Mouse (Mus musculus) neural tube, embryonic 13.5 days (tissue): Measurements from ENCODE around the gene Tssk3. TPM values are rescaled to one million over a fixed set of nuclear protein-coding genes. Genes with fewer than 3 reads are reported as not detected.
"Not testable (repeated sequence)": the region's sequence is repeated elsewhere in the genome, so short reads cannot be mapped to it uniquely, and the experiment has no call there.

Experiments
- ATAC-seq: fragments of 200-750 bp; cut with Nextera tagmentation; 2 replicates; pipeline ENCODE4 v1.8.0; 2017; ENCODE audit warnings: low read depth, mild to moderate bottlenecking, moderate TSS enrichment, moderate library complexity
- H3K27ac ChIP-seq: fragments of 300-500 bp; sonication (generic); replicated peaks from 2 replicates; pipeline ENCODE4 v1.5.1; 2015; ENCODE audit warnings: moderate library complexity, mild to moderate bottlenecking, inconsistent platforms
- H3K27me3 ChIP-seq: fragments of 300-500 bp; sonication (generic); 2 replicates; pipeline ENCODE4 v1.6.1; 2015; ENCODE audit warnings: mild to moderate bottlenecking, inconsistent platforms
- H3K36me3 ChIP-seq: fragments of 300-500 bp; sonication (generic); 2 replicates; pipeline ENCODE4 v1.6.1; 2015; ENCODE audit warnings: mild to moderate bottlenecking, inconsistent platforms
- H3K4me1 ChIP-seq: fragments of 300-500 bp; sonication (generic); replicated peaks from 2 replicates; pipeline ENCODE4 v1.6.1; 2015; ENCODE audit warnings: inconsistent platforms
- H3K4me2 ChIP-seq: fragments of 300-500 bp; sonication (generic); 2 replicates; pipeline ENCODE4 v1.6.1; 2015; ENCODE audit warnings: inconsistent platforms, mild to moderate bottlenecking, moderate library complexity
- H3K4me3 ChIP-seq: fragments of 300-500 bp; sonication (generic); 2 replicates; pipeline ENCODE4 v1.5.1; 2015; ENCODE audit warnings: mild to moderate bottlenecking, inconsistent platforms
- H3K9ac ChIP-seq: fragments of 300-500 bp; sonication (generic); 2 replicates; pipeline ENCODE4 v1.6.1; 2015; ENCODE audit warnings: moderate library complexity, mild to moderate bottlenecking, inconsistent platforms
- H3K9me3 ChIP-seq: fragments of 300-500 bp; sonication (generic); 2 replicates; pipeline ENCODE4 v1.6.1; 2016; ENCODE audit warnings: inconsistent platforms
- WGBS: fragments of 180-500 bp; shearing (Covaris S2); methylation state at CpG from one replicate; pipeline ENCODE4 v1.1.7; 2015; 5-methylcytosine and 5-hydroxymethylcytosine counted together
- polyA plus RNA-seq: library from polyadenylated mRNA; unstranded; fragments of >200 nt; fragmentation: Nextera tagmentation; extraction: Ambion mirVana; gene quantifications from 2 replicates; pipeline ENCODE4 v1.2.1, GENCODE M21; 2015

Gene Tssk3
- polyA plus RNA-seq, 1 experiment from 2014 or later = not detected

DNA sequence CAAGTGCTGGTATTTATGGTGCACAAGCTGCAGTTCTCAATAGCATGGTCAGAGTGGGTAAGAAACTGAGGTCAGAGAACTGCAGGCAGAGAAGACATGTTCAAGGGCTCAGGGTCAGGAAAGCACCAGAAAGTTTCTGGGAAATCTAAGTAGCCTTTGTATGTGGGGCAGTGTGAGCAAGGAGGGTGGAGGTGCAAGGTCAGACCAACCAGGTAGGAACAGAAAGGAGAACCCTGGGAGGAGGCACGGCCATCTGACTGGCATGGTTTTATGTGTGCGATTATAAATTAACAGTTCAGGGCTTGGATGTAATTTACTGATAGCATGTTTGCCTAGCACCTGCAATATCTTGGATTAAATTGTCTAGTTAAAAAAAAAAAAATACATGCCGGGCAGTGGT is 31.1 kb downstream of the Tssk3 start:
- no peak overlapping the region for H3K4me2 ChIP-seq
- no peak for ATAC-seq
- WGBS = 94% methylated on average over 3 of the region's 3 CpGs

DNA sequence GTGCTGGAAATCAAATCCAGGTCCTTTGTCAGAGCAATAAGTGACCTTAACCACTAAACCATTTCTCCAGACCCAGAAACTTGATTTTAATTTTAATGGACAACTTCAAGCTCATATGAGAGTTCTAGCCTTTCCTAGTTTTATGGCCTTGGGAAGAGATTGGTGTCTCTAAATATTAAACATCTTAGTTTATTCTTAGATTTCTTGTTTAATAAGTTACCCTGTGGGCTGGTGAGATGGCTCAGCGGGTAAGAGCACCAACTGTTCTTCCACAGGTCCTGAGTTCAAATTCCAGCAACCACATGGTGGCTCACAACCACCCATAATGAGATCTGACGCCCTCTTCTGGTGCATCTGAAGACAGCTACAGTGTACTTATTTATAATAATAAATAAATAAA is 33.5 kb downstream of the Tssk3 start:
- not testable (repeated sequence) for ATAC-seq, H3K27ac ChIP-seq, H3K9me3 ChIP-seq, H3K4me2 ChIP-seq, H3K9ac ChIP-seq, H3K27me3 ChIP-seq, H3K4me3 ChIP-seq, H3K36me3 ChIP-seq, H3K4me1 ChIP-seq
- WGBS = 73% methylated on average over 2 of the region's 2 CpGs

More for the DNA sequence above, 31.1 kb downstream of the Tssk3 start:
- H3K27me3 ChIP-seq = no peaks in the 10 kb centered on the region
- no peak overlapping the region for H3K9ac ChIP-seq
- H3K9me3 ChIP-seq = no peaks in the 10 kb centered on the region
- H3K4me1 ChIP-seq = peaks cover 20% of the 10 kb centered on the region
- peaks cover 16% of the 10 kb centered on the region for H3K36me3 ChIP-seq
- no peak overlapping the region for H3K4me3 ChIP-seq
- H3K27ac ChIP-seq = no peak overlapping the region

DNA sequence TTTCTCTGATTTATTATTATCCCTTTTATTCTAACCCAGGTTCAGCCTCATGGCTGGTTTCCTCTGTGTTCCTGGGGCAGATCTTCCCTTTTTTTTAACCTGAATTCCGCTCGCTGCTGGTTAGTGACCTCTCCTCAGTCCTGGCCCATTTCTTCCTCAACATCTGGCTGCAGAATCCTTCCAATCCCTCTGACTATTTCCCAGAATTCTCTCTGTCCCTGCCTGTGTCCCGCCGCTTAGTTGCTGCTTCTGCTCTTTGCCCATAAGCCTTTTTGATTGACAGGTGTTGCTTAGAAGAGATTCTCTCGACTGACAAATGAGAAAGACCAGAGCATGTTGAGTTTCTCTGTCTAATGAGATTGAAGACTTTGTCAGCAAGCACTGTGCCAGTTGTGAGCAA is 34.7 kb downstream of the Tssk3 start:
- H3K4me3 ChIP-seq = no peak overlapping the region
- WGBS = 65% methylated on average over 5 of the region's 5 CpGs
- H3K27ac ChIP-seq = no peak overlapping the region
- H3K36me3 ChIP-seq = no peaks in the 10 kb centered on the region
- no peak overlapping the region for H3K9ac ChIP-seq
- H3K4me2 ChIP-seq = no peak overlapping the region
- H3K9me3 ChIP-seq = no peaks in the 10 kb centered on the region
- ATAC-seq = no peak
- 0 out of 2 replicates have a peak, but pooled peaks cover 4% of the 10 kb centered on the region for H3K4me1 ChIP-seq
- H3K27me3 ChIP-seq = no peaks in the 10 kb centered on the region

DNA sequence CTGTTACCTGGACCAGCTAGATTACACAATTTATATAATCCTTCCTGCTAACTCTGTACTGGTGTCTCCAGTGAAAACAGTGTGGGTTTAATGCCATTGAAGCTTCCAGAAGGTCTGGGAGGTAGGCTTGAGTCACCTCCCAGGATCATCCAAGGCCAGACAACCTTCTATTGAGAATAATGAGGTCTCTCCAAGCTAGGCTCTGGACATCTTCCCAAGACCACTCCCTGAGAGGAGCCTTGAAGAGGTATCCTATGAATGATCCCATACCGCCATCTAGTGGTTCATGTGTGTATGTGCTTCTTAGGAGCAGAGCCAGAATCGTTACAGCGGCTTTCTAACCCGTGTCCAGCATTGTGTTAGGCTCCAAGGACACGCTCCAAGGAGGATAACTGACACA is 35.6 kb downstream of the Tssk3 start:
- peak; percentile 79 for ATAC-seq
- Histone ChIP-seq H3K27me3 (no peaks in the 10 kb centered on the region), H3K9me3 (no peaks in the 10 kb centered on the region), H3K27ac (no peak overlapping the region), H3K4me2 (no peak overlapping the region), H3K9ac (no peak overlapping the region), H3K4me1 (no peaks in the 10 kb centered on the region), H3K36me3 (no peaks in the 10 kb centered on the region), H3K4me3 (no peak overlapping the region)
- under 1% methylated on average over 5 of the region's 5 CpGs for WGBS

DNA sequence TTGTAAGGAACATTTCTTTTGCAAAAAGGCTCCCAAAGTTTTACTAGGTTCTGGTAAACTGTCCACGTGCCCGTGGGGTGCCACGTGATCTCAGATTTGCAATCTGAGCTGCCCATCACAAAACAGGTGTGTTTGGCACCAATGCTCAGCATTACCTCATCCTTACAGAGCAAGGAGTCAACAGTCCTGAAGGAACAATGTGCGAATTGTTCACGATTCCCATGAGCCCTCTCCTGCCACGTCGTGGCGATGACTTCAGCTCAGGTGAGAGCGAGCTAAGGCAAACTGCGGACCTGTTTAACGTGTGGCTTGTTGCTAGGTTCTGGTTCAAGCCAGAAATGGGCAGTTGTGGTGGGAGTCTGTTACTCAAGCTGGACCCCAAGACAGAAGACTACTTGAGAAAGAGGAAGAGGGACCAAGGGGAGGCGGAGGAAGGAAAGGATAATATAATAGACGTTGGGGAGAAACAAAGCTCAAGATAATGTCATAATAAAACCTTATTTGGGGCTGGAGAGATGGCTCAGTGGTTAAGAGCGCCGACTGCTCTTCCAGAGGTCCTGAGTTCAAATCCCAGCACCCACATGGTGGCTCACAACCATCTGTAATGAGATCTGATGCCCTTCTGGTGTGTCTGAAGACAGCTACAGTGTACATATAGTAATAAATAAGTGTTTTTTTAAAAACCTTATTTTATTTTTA is 39.2 kb downstream of the Tssk3 start:
- no peak for ATAC-seq
- Histone ChIP-seq H3K9ac (no peak overlapping the region), H3K36me3 (no peaks in the 10 kb centered on the region), H3K27me3 (no peaks in the 10 kb centered on the region), H3K4me3 (no peak overlapping the region), H3K27ac (no peak overlapping the region), H3K9me3 (no peaks in the 10 kb centered on the region), H3K4me1 (no peaks in the 10 kb centered on the region), H3K4me2 (no peak overlapping the region)
- 87% methylated on average over 15 of the region's 15 CpGs for WGBS

DNA sequence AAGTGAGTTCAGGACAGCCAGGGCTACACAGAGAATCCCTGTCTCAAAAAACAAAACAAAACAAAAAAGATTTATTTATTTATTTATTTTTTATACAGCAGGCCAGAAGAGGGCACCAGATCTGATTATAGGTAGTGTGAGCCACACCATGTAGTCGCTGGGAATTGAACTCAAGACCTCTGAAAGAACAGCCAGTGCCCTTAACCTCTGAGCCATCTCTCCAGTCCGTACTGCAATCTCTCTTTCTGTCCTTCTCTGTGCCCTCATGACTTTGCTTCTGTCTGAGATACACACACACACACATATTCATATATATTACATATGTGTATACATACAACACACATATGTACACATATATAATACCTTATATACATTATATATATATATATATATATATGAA is 40.0 kb downstream of the Tssk3 start:
- Histone ChIP-seq H3K4me1 (no peaks in the 10 kb centered on the region), H3K27me3 (no peaks in the 10 kb centered on the region), H3K4me2 (no peak overlapping the region), H3K4me3 (no peak overlapping the region), H3K9me3 (no peaks in the 10 kb centered on the region), H3K9ac (no peak overlapping the region), H3K27ac (no peak overlapping the region), H3K36me3 (no peaks in the 10 kb centered on the region)
- ATAC-seq = no peak
- WGBS = 74% methylated on average over 2 of the region's 2 CpGs

DNA sequence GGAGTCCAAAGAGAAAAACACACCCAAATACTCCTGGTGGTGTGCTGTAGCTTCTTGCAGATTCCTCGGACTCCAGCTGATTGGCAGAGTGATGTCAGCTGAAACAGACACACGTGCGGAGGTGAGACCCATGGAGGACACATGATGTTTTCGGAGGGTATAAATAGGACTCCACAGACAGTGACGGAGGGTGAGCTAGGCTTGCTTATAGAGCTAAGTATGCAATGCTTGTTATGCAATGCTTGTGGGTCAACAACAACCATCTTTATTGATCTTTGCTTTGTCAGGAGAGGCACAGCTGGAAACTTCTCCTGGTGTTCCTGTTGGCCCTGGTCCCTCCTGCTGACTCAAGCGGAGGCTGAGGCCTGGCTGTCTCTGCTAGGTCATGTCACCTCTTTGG is 42.1 kb downstream of the Tssk3 start:
- Histone ChIP-seq H3K27me3 (no peaks in the 10 kb centered on the region), H3K9me3 (no peaks in the 10 kb centered on the region), H3K4me3 (no peak overlapping the region), H3K27ac (no peak overlapping the region), H3K4me2 (no peak overlapping the region), H3K36me3 (no peaks in the 10 kb centered on the region), H3K4me1 (no peaks in the 10 kb centered on the region), H3K9ac (no peak overlapping the region)
- no peak for ATAC-seq
- WGBS = 85% methylated on average over 6 of the region's 6 CpGs

DNA sequence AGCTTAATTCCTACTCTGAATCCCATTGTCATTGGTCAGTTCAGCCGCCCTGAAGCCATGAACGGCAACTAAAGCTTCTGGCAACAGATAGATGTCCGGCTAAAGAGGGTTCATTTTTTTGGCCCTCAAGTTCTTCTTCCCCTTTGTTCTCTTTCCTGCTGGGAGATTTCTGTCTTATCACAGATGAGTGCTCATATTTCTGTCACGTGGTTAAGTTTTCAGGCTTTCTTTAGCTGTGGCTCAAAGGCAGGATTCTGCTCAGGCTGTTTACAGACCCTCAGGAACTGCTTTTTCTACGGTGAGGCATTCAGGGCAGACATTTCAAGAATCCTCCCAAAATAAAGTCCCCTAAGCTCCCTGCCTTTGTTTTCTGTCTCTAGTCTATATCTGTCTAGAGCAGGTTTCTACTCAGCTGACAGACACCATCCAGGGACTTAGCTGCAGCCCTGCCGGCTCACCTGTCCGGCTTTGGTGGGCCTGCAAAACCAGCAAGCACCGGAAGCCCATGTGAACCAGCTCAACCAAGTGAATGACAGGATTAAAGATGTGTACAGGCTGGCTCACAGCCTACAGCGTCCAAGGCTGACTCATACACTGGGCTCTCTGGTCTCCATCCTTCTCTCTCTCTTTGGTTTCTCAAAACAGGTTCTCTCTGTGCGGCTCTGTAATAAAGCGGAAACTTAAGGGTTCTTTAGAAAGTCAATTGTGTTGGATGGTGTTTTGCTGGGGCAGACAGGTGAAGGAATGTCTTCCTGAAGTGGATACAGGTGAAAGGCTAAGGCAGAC is 42.9 kb downstream of the Tssk3 start:
- no peaks in the 10 kb centered on the region for H3K36me3 ChIP-seq
- H3K4me3 ChIP-seq = no peak overlapping the region
- peaks cover 4% of the 10 kb centered on the region for H3K27me3 ChIP-seq
- H3K4me1 ChIP-seq = no peaks in the 10 kb centered on the region
- no peak overlapping the region for H3K27ac ChIP-seq
- H3K9ac ChIP-seq = no peak overlapping the region
- no peak overlapping the region for H3K4me2 ChIP-seq
- ATAC-seq = no peak
- H3K9me3 ChIP-seq = no peaks in the 10 kb centered on the region
- WGBS = 87% methylated on average over 11 of the region's 11 CpGs

DNA sequence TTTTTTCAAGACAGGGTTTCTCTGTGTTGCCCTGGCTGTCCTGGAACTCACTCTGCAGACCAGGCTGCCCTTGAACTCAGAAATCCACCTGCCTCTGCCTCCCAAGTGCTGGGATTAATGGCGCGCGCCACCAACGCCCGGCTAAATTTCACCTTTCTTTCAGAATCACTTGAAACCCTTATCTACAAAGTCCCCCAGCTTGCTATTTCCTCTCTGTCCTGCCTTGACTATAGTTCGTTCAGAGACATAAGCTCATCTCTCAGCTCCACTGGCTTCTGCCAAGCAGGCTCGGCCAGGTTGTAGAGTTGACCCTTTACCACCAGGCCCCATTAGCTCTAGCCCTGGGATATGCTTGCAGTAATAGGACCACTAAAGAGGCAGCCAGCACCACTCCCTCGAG is 43.5 kb downstream of the Tssk3 start:
- H3K4me1 ChIP-seq = no peaks in the 10 kb centered on the region
- WGBS = 87% methylated on average over 8 of the region's 8 CpGs
- H3K9me3 ChIP-seq = no peaks in the 10 kb centered on the region
- H3K4me2 ChIP-seq = no peak overlapping the region
- H3K36me3 ChIP-seq = no peaks in the 10 kb centered on the region
- no peak overlapping the region for H3K4me3 ChIP-seq
- no peak overlapping the region for H3K27ac ChIP-seq
- peaks cover 11% of the 10 kb centered on the region for H3K27me3 ChIP-seq
- no peak overlapping the region for H3K9ac ChIP-seq
- ATAC-seq = no peak

DNA sequence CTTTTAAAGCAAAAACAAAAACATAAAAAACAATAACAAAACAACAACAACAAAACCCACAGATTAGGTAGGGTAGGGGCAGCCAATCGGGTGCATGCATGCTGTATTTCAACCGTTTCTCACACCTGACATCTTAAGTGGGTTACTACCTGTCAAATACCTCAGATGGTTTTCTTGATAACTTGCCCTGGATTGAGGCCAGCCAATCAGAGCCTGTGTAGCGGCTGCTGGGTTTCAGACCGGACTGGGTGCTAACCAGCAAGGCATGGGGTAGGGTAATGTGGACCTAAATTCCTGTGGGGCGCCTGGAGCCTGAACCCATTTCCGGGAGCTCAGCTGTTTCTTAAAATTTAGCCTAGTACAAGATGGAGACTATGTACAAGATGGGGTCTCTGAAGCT is 49.7 kb downstream of the Tssk3 start:
- H3K4me2 ChIP-seq = peak overlapping the region; percentile 71
- H3K9ac ChIP-seq = no peak overlapping the region
- H3K4me1 ChIP-seq = peaks cover 12% of the 10 kb centered on the region; the same call in 1 of the 2 replicates
- WGBS = 32% methylated on average over 6 of the region's 6 CpGs
- peak; percentile 37; the same call in 1 of the 2 replicates for ATAC-seq
- H3K27me3 ChIP-seq = peaks cover 43% of the 10 kb centered on the region
- no peaks in the 10 kb centered on the region for H3K36me3 ChIP-seq
- H3K9me3 ChIP-seq = no peaks in the 10 kb centered on the region
- no peak overlapping the region for H3K4me3 ChIP-seq
- H3K27ac ChIP-seq = no peak overlapping the region

DNA sequence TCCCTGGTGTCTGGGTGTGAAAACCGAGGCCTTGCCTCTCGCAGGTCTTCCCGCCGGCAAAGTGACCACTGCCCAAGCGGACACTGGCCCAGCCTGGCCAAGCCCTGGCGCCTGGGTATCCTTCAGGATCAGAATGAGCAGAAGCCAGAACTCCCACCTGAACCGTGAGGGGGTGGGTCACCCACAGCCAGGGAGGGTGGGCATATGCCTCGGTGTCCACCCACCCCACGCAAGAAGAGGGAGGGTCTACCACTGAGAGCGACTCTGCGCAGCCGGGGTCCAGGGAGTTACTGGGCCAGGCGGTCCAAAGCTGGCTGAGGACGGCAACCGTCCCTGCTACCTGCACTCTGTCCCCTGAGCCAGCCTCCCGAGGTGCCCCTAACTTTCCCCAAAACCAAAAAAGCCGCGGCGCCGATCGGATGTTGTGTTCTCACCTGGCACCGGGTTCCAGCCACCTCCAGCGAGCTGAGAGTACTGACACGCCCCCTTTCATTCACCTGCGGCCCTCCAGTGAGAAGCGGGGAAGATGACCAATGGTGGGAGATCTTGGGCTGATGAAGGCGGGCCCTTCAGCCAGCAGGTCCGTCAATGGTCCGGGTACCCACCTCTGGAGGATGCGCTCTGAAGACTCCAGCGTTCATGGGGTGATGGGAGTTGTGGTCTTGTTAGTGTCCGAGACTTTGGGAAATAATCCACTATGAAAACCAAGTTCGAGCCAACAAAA is 50.3 kb downstream of the Tssk3 start, which contains the start of gene Zbtb8b:
TSS of gene Zbtb8b (minus strand) at position 514 of the 724 bp plus-strand sequence.
- Histone ChIP-seq H3K36me3 (no peaks in the 10 kb centered on the region), H3K4me3 (peak within 1 kb of the TSS; percentile 58), H3K9me3 (no peaks in the 10 kb centered on the region), H3K9ac (peak within 1 kb of the TSS; percentile 75), H3K27me3 (peaks cover 43% of the 10 kb centered on the region), H3K27ac (no peak within 1 kb of the TSS), H3K4me1 (peaks cover 12% of the 10 kb centered on the region; the same call in 1 of the 2 replicates), H3K4me2 (peak within 1 kb of the TSS; percentile 71)
- ATAC-seq = peak; percentile 99
- WGBS = 2% methylated on average over 33 of the region's 33 CpGs
